Mouse (Mus musculus) CH12.LX (cell line): Measurements from ENCODE around the gene Il1rl1. TPM values are rescaled to one million over a fixed set of nuclear protein-coding genes. Genes with fewer than 3 reads are reported as not detected.

Experiments used
- DNase-seq: peaks from one replicate; pipeline ENCODE4 v3.0.0-alpha.2; 2013; ENCODE audit errors: extremely low read depth
- H3K27ac ChIP-seq: 2 replicates; pipeline ENCODE4 v1.5.1; 2012; ENCODE audit warnings: low read depth, mild to moderate bottlenecking, control low read depth, moderate library complexity; ENCODE audit not compliant: insufficient read depth
- H3K27me3 ChIP-seq: replicated peaks from 2 replicates; pipeline ENCODE3; 2012; ENCODE audit warnings: inconsistent platforms
- H3K36me3 ChIP-seq, 2 experiments: replicated peaks in 1 of 2; 2 replicates each; pipeline versions ENCODE3 to v1.6.1; 2012; ENCODE audit warnings: inconsistent platforms in 1 of 2, low read length in 1 of 2, mild to moderate bottlenecking in 1 of 2, mixed read lengths in 1 of 2, moderate library complexity in 1 of 2; ENCODE audit not compliant: control insufficient read depth in 1 of 2, insufficient read depth in 1 of 2
- H3K4me1 ChIP-seq, 2 experiments: 2 replicates each; pipeline ENCODE4 v1.6.1; 2012; ENCODE audit warnings: inconsistent platforms in 1 of 2, moderate library complexity in 1 of 2; ENCODE audit not compliant: insufficient read depth in 2 of 2, control insufficient read depth in 1 of 2
- H3K4me2 ChIP-seq: 2 replicates; pipeline ENCODE4 v1.6.1; 2012; ENCODE audit warnings: low read depth, mild to moderate bottlenecking, control low read depth; ENCODE audit not compliant: poor library complexity, insufficient read depth, severe bottlenecking
- H3K4me3 ChIP-seq, 3 experiments: fragments of 150-350 bp in 1 of 3; sonication (generic) in 1 of 3; replicated peaks in 1 of 3; 2 replicates each; pipeline versions ENCODE3 to v1.5.1; 2011 to 2012; ENCODE audit warnings: low read depth in 2 of 3, low read length in 2 of 3, mild to moderate bottlenecking in 2 of 3, moderate library complexity in 2 of 3, control low read depth in 1 of 3, improper control_type of control experiment in 1 of 3, inconsistent platforms in 1 of 3, mixed read lengths in 1 of 3; ENCODE audit not compliant: poor library complexity in 1 of 3
- H3K79me2 ChIP-seq: replicated peaks from 2 replicates; pipeline ENCODE4 v1.6.1; 2012; ENCODE audit warnings: mild to moderate bottlenecking, moderate library complexity; ENCODE audit not compliant: control insufficient read depth, poor library complexity, insufficient read depth, severe bottlenecking; ENCODE audit errors: extremely low read depth
- H3K9ac ChIP-seq: 2 replicates; pipeline ENCODE4 v1.6.1; 2012; ENCODE audit warnings: low read depth, mild to moderate bottlenecking, control low read depth, moderate library complexity; ENCODE audit not compliant: insufficient read depth
- H3K9me3 ChIP-seq: replicated peaks from 2 replicates; pipeline ENCODE3; 2012; ENCODE audit warnings: low read length, inconsistent platforms, mixed read lengths
- BHLHE40 ChIP-seq: IDR thresholded peaks from 2 replicates; pipeline ENCODE4 v1.6.1; 2011; ENCODE audit warnings: mild to moderate bottlenecking, low read depth, low read length, improper control_type of control experiment
- CTCF ChIP-seq, 2 experiments: IDR thresholded peaks in 1 of 2; conservative IDR thresholded peaks in 1 of 2; 2 replicates each; pipeline ENCODE4 v1.5.1; 2011 to 2012; ENCODE audit warnings: low read depth in 2 of 2, low read length in 2 of 2, improper control_type of control experiment in 1 of 2, inconsistent platforms in 1 of 2, mild to moderate bottlenecking in 1 of 2, moderate library complexity in 1 of 2
- E2F4 ChIP-seq: IDR thresholded peaks from 2 replicates; pipeline ENCODE4 v1.6.1; 2011; ENCODE audit warnings: low read depth, low read length, improper control_type of control experiment; ENCODE audit not compliant: insufficient replicate concordance
- EP300 ChIP-seq: IDR thresholded peaks from 2 replicates; pipeline ENCODE4 v1.6.1; 2011; ENCODE audit warnings: low read length, improper control_type of control experiment
- ETS1 ChIP-seq: conservative IDR thresholded peaks from 2 replicates; pipeline ENCODE4 v1.6.1; 2012; ENCODE audit warnings: low read depth, mild to moderate bottlenecking, inconsistent platforms, low read length, improper control_type of control experiment, moderate library complexity
- GABPA ChIP-seq: IDR thresholded peaks from 2 replicates; pipeline ENCODE4 v1.6.1; 2012; ENCODE audit warnings: low read depth, low read length, improper control_type of control experiment, inconsistent platforms; ENCODE audit not compliant: insufficient replicate concordance
- HCFC1 ChIP-seq: IDR thresholded peaks from 2 replicates; pipeline ENCODE4 v1.6.1; 2012; ENCODE audit warnings: low read depth, mild to moderate bottlenecking, inconsistent platforms, low read length, improper control_type of control experiment
- IRF4 ChIP-seq: IDR thresholded peaks from 2 replicates; pipeline ENCODE4 v1.6.1; 2014; ENCODE audit warnings: low read depth, mild to moderate bottlenecking, inconsistent platforms, low read length, improper control_type of control experiment
- JUN ChIP-seq: IDR thresholded peaks from 2 replicates; pipeline ENCODE4 v1.6.1; 2011; ENCODE audit warnings: low read depth, mild to moderate bottlenecking, low read length, improper control_type of control experiment, moderate library complexity; ENCODE audit not compliant: insufficient read depth
- JUND ChIP-seq: conservative IDR thresholded peaks from 2 replicates; pipeline ENCODE4 v1.6.1; 2011; ENCODE audit warnings: low read depth, low read length, improper control_type of control experiment
- MAX ChIP-seq: IDR thresholded peaks from 2 replicates; pipeline ENCODE4 v1.6.1; 2011; ENCODE audit warnings: low read length, improper control_type of control experiment
- NELFE ChIP-seq: IDR thresholded peaks from 2 replicates; pipeline ENCODE4 v1.6.1; 2011; ENCODE audit warnings: low read depth, low read length, improper control_type of control experiment
- NRF1 ChIP-seq: IDR thresholded peaks from 2 replicates; pipeline ENCODE4 v1.6.1; 2014; ENCODE audit warnings: low read depth, mild to moderate bottlenecking, inconsistent platforms, low read length, improper control_type of control experiment, moderate library complexity
- POLR2AphosphoS2 ChIP-seq: IDR thresholded peaks from 2 replicates; pipeline ENCODE4 v1.6.1; 2011; ENCODE audit warnings: low read depth, low read length, improper control_type of control experiment
- RAD21 ChIP-seq: IDR thresholded peaks from 2 replicates; pipeline ENCODE4 v1.6.1; 2011; ENCODE audit warnings: low read depth, mild to moderate bottlenecking, low read length, improper control_type of control experiment, moderate library complexity
- RCOR1 ChIP-seq: conservative IDR thresholded peaks from 2 replicates; pipeline ENCODE4 v1.6.1; 2012; ENCODE audit warnings: low read depth, mild to moderate bottlenecking, inconsistent platforms, low read length, improper control_type of control experiment
- SIN3A ChIP-seq: IDR thresholded peaks from 2 replicates; pipeline ENCODE4 v1.6.1; 2012; ENCODE audit warnings: low read length, improper control_type of control experiment, inconsistent platforms
- UBTF ChIP-seq: IDR thresholded peaks from 2 replicates; pipeline ENCODE4 v1.6.1; 2012; ENCODE audit warnings: low read depth, mild to moderate bottlenecking, inconsistent platforms, low read length, improper control_type of control experiment, moderate library complexity
- USF1 ChIP-seq: IDR thresholded peaks from 2 replicates; pipeline ENCODE4 v1.6.1; 2014; ENCODE audit warnings: low read depth, mild to moderate bottlenecking, inconsistent platforms, low read length, improper control_type of control experiment
- USF2 ChIP-seq: conservative IDR thresholded peaks from 2 replicates; pipeline ENCODE4 v1.6.1; 2011; ENCODE audit warnings: low read depth, low read length, improper control_type of control experiment
- ZC3H11A ChIP-seq: IDR thresholded peaks from 2 replicates; pipeline ENCODE4 v1.6.1; 2012; ENCODE audit warnings: low read depth, mild to moderate bottlenecking, inconsistent platforms, low read length, improper control_type of control experiment
- ZKSCAN1 ChIP-seq: IDR thresholded peaks from 2 replicates; pipeline ENCODE4 v1.6.1; 2012; ENCODE audit warnings: low read depth, inconsistent platforms, low read length, improper control_type of control experiment, borderline replicate concordance
- ZMIZ1 ChIP-seq: IDR thresholded peaks from 2 replicates; pipeline ENCODE4 v1.6.1; 2012; ENCODE audit warnings: low read depth, mild to moderate bottlenecking, inconsistent platforms, low read length, improper control_type of control experiment
- ZNF384 ChIP-seq: IDR thresholded peaks from 2 replicates; pipeline ENCODE4 v1.6.1; 2012; ENCODE audit warnings: low read depth, low read length, improper control_type of control experiment, inconsistent platforms
- dilution Hi-C: fragments of 300-500 bp; cut with MboI; formaldehyde crosslinking; loops from 2 replicates; pipeline ENCODE4 v1.14.3; 2020; ENCODE audit warnings: low sequenced_read_pairs; ENCODE audit not compliant: extremely low pct_unique_long_range_greater_than_20kb, extremely low pct_ligation_motif_present
- in situ Hi-C: fragments of 300-500 bp; cut with MboI; formaldehyde crosslinking; loops from 3 replicates; pipeline ENCODE4 v1.14.3; 2019; ENCODE audit warnings: low sequenced_read_pairs, low pct_ligation_motif_present, low pct_unique_long_range_greater_than_20kb, mixed read lengths
- polyA plus RNA-seq: library from polyadenylated mRNA; unstranded; fragments of >175 nt; gene quantifications from 2 replicates; pipeline ENCODE4 v1.2.1, GENCODE M21; 2012; ENCODE audit warnings: low read depth; ENCODE audit not compliant: insufficient read length
- total RNA-seq, 2 experiments: library from RNA; depleted of rRNA; stranded (reverse); fragments of 300-350 nt in 1 of 2; fragments of >200 nt in 1 of 2; gene quantifications; 2 replicates each; pipeline ENCODE4 v1.2.3; 2012 to 2014

Il1rl1 gene
- total and polyA plus RNA-seq, 3 experiments: 0.13 TPM; not detected in 2

GRCm38 (mm10) chr1:40423892-40424291 lies 5.5 kb upstream of the Il1rl1 start:
- no peaks in the 10 kb centered on the region for H3K4me1 ChIP-seq
- H3K9ac ChIP-seq: no peak overlapping the region
- in situ Hi-C loops (no loop called here), dilution Hi-C loops (no loop called here)
- no peaks in the 10 kb centered on the region for H3K36me3 ChIP-seq
- no peak for TF ChIP-seq ZMIZ1
- no peak for TF ChIP-seq UBTF
- TF ChIP-seq POLR2AphosphoS2: no peak
- TF ChIP-seq MAX: no peak
- no peak for TF ChIP-seq IRF4
- TF ChIP-seq JUN: no peak
- no peak for TF ChIP-seq ZKSCAN1
- no peak for TF ChIP-seq RCOR1
- TF ChIP-seq GABPA: no peak
- TF ChIP-seq CTCF (conservative IDR thresholded peaks at IDR 0.05 in 1 of 2, IDR thresholded peaks at IDR 0.05 in 1 of 2; ENCODE audit: low read depth in 2 of 2, low read length in 2 of 2): no peak
- no peaks in the 10 kb centered on the region for H3K79me2 ChIP-seq
- no peak overlapping the region for H3K4me2 ChIP-seq
- H3K27me3 ChIP-seq: no peaks in the 10 kb centered on the region
- H3K27ac ChIP-seq: no peak overlapping the region
- no peaks in the 10 kb centered on the region for H3K9me3 ChIP-seq
- no peak for DNase-seq
- H3K4me3 ChIP-seq: no peak overlapping the region

- no peak overlapping the region for H3K4me3 ChIP-seq
- DNase-seq: no peak
- dilution Hi-C loops (no loop called here), in situ Hi-C loops (no loop called here)
- H3K27ac ChIP-seq: no peak overlapping the region
- H3K27me3 ChIP-seq: no peaks in the 10 kb centered on the region
- no peaks in the 10 kb centered on the region for H3K9me3 ChIP-seq
- no peaks in the 10 kb centered on the region for H3K79me2 ChIP-seq
- H3K36me3 ChIP-seq: no peaks in the 10 kb centered on the region
- no peak for TF ChIP-seq ETS1
- no peak for TF ChIP-seq CTCF (conservative IDR thresholded peaks at IDR 0.05 in 1 of 2, IDR thresholded peaks at IDR 0.05 in 1 of 2; ENCODE audit: low read depth in 2 of 2, low read length in 2 of 2)
- TF ChIP-seq USF1: no peak
- TF ChIP-seq ZKSCAN1: no peak
- TF ChIP-seq SIN3A: no peak
- no peak for TF ChIP-seq MAX
- TF ChIP-seq ZNF384: no peak
- TF ChIP-seq ZMIZ1: no peak
- no peak for TF ChIP-seq NRF1
- no peak for TF ChIP-seq POLR2AphosphoS2
- TF ChIP-seq BHLHE40: no peak
- no peak for TF ChIP-seq E2F4
- no peak for TF ChIP-seq RAD21
- no peak for TF ChIP-seq JUND
- TF ChIP-seq NELFE: no peak
- no peak for TF ChIP-seq USF2
- TF ChIP-seq RCOR1: no peak
- no peak for TF ChIP-seq EP300
- TF ChIP-seq ZC3H11A: no peak
- TF ChIP-seq HCFC1: no peak
- H3K4me1 ChIP-seq: no peaks in the 10 kb centered on the region
- H3K4me2 ChIP-seq: no peak overlapping the region
- no peak overlapping the region for H3K9ac ChIP-seq
Observed at GRCm38 (mm10) chr1:40427270-40427669, 2.1 kb upstream of the Il1rl1 start.
